Mouse (Mus musculus): ENCODE measurements around the gene Dmrtc2. TPM values are rescaled to one million over a fixed set of nuclear protein-coding genes. Genes with fewer than 3 reads are reported as not detected.
A peak's percentile ranks its signal among the peaks of the same experiment; 100 is the strongest.
"Not testable (repeated sequence)": the region's sequence is repeated elsewhere in the genome, so short reads cannot be mapped to it uniquely, and the experiment has no call there.

The Dmrtc2 gene
- polyA plus RNA-seq (2016; fragmentation: Nextera tagmentation; extraction: Ambion mirVana), result not detected in 2 replicates

DNA sequence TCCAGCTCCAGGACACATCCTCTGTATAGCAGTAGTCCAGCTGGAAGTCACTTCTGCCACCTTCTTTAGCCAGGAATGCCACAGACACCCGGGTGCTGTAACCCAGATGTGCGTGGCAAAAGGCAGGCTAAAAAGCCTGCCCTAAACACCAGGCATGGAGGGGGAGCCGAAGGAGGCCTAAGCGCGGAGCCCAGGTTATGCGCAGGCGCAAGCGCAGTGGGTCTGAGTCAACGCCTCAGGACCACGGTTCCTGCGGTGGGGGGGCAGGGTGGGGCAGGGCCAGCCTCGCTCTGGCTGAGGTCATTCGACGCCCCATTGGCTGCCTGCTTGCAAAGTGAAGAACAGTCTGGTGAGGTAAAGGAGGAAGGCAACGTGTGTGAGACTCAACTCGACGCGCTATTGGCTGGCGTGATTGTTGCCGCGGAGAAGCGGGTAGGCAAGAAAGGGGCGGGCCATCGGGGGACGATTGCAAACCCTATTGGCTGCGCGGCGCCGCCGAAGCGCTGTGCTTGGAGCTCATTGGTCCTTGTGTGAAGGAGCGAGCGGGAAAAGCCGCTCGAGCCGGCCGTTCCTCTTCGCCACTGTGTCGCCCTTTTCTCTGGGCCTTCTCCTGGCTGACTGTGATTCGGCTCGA, at the start of gene Dmrtc2, which contains the start of gene Lypd4:
Gene Dmrtc2 (plus strand): TSS at position 526 of the 634 bp plus-strand sequence.
Gene Lypd4 (minus strand): TSS at position 410 of the 634 bp plus-strand sequence.
- Histone ChIP-seq H3K27ac (no peak within 1 kb of the TSS), H3K4me3 (no peak within 1 kb of the TSS), H3K27me3 (replicated peaks) (peaks cover 83% of the 10 kb centered on the region), H3K9ac (no peak within 1 kb of the TSS), H3K4me1 (no peaks in the 10 kb centered on the region), H3K9me3 (replicated peaks) (no peaks in the 10 kb centered on the region), H3K4me2 (no peak within 1 kb of the TSS), H3K36me3 (no peaks in the 10 kb centered on the region)
- WGBS (ENCODE audit: insufficient replicate concordance), result 44% methylated on average over 41 of the region's 41 CpGs
- peak; percentile 30; the same call in 1 of the 2 replicates for ATAC-seq

DNA sequence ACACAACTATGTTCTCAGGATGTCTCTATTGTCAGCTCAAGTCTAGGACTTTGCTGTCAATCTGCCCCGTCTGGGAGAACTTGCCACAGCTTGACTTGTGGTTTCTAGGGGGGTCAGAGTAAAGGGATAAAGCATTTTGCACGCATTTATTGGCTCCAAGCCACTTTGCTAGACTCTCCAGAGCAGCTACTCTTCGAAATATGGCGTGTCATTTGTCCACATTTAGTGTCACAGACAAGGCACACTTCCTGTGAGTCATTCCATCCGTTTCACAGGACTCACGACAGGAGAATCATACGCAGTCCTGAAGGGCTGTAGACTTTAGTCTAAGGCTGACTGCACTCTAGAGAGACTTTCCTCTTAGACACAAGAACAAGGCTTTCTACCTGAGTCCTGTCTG, 45.4 kb upstream of the Dmrtc2 start:
- no peak for ATAC-seq
- Histone ChIP-seq H3K27me3 (replicated peaks) (no peaks in the 10 kb centered on the region; the same call in 1 of the 2 replicates), H3K9ac (no peak overlapping the region), H3K4me3 (no peak overlapping the region), H3K9me3 (replicated peaks) (no peaks in the 10 kb centered on the region), H3K27ac (no peak overlapping the region), H3K4me1 (no peaks in the 10 kb centered on the region), H3K36me3 (no peaks in the 10 kb centered on the region), H3K4me2 (no peak overlapping the region)
- WGBS (ENCODE audit: insufficient replicate concordance), result 26% methylated on average over 7 of the region's 7 CpGs

DNA sequence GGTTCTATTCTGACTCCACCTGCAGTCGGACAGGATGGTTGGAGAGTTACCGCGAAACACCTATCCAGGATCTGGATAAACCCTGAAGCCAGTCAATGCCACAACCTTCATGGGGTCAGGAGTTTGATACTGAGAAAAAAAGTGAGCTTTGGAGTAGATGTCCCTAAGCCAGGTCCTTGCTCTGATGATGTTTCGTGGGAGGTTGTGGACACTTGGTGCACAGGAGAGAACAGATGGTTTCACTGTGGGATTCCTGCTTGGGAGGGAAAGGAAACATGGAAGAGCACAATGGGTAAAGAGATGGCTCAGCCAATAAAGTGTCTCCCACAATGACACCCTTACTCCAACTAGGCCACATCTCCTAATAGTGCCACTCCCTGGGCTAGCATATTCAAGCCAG, 42.7 kb upstream of the Dmrtc2 start:
- ATAC-seq, result no peak
- no peaks in the 10 kb centered on the region; the same call in 1 of the 2 replicates for H3K27me3 ChIP-seq (replicated peaks)
- no peak overlapping the region for H3K9ac ChIP-seq
- 79% methylated on average over 4 of the region's 4 CpGs for WGBS (ENCODE audit: insufficient replicate concordance)
- H3K36me3 ChIP-seq, result no peaks in the 10 kb centered on the region
- no peaks in the 10 kb centered on the region for H3K9me3 ChIP-seq (replicated peaks)
- H3K4me3 ChIP-seq, result no peak overlapping the region
- H3K27ac ChIP-seq, result no peak overlapping the region
- H3K4me1 ChIP-seq, result no peaks in the 10 kb centered on the region
- no peak overlapping the region for H3K4me2 ChIP-seq

DNA sequence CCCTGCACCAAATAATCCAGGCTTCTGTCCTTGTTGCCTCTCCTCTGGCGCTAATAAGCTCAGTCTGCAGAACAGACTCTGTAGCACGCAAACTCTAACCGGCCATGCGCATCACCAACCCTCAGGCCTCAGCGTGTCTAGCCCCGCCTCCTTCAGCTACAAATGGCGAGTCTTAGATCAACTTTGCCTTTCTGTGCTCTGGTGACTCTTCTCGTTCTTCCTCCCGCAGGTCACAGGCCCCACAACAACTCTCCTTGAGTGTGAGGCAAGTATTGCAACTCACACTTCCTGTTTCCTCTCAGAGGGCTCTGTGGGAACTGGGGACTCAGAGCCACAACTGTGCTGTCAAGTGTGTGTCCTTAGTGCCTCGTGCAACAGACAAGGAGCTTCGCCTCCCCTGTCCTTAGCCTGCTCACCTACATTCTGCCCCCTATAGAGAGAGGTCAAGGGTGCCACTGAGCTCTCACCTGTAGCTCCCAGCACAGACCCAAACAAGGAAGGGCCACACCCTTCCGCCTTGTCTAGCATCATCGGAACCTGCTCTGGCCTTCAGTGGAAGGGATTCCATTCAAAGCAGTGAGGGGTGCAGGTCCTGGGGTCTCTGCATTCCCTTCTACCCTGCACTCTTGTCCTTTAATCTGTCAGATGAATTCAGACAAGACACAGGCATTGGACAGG, 31.0 kb upstream of the Dmrtc2 start:
- not testable (repeated sequence) for H3K9me3 ChIP-seq (replicated peaks); H3K36me3 ChIP-seq; H3K9ac ChIP-seq; H3K4me1 ChIP-seq; H3K4me3 ChIP-seq; H3K27me3 ChIP-seq (replicated peaks); H3K27ac ChIP-seq; H3K4me2 ChIP-seq
- WGBS (ENCODE audit: insufficient replicate concordance), result 44% methylated on average over 13 of the region's 13 CpGs
- peak; percentile 30; the same call in 1 of the 2 replicates for ATAC-seq

DNA sequence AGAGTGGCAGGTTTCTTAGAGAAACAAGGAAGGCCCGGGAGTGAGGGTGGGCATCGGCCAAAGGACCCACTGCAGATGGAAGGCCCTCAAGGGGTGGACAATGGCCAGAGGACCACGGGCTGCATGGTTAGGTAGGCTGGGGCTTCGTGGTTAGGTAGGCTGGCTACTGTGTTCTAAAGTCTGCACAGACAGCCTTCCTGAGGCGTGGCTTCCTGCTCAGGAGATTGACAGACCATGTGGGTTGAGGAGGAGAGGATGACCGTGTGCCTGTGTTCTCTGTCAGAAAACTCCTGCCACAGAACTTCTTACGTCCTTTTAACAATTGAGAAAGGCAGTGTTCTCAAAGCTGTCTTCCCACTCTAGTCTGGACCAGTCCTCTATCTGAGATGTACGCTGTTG, 30.4 kb upstream of the Dmrtc2 start:
- H3K4me3 ChIP-seq, result no peak overlapping the region
- no peak overlapping the region for H3K9ac ChIP-seq
- no peak overlapping the region for H3K27ac ChIP-seq
- 0 out of 2 replicates have a peak, but pooled peaks cover 8% of the 10 kb centered on the region for H3K4me1 ChIP-seq
- H3K27me3 ChIP-seq (replicated peaks), result no peaks in the 10 kb centered on the region; the same call in 1 of the 2 replicates
- 42% methylated on average over 8 of the region's 8 CpGs for WGBS (ENCODE audit: insufficient replicate concordance)
- peak; percentile 21; the same call in 1 of the 2 replicates for ATAC-seq
- H3K4me2 ChIP-seq, result no peak overlapping the region
- H3K9me3 ChIP-seq (replicated peaks), result no peaks in the 10 kb centered on the region
- H3K36me3 ChIP-seq, result no peaks in the 10 kb centered on the region

DNA sequence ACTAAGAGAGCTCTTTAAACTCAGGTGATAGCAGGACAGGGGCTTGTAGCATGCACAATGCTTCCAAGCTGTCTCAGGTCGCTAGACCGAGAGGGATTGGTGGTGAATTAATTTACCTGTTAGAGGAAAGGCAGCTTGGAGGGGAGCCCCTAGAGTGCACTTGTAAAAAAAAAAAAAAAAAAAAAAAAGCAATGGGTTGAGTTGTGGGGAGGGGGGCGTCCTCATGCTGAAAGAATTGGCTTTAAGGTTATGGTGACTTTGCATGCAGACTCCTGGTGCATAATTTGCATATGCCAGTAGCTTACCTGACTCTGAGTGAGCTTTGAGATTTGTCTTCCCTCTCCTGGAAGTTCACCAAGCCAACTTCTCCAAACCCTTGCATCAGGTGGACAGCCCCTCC, 29.5 kb upstream of the Dmrtc2 start:
- H3K9ac ChIP-seq, result no peak overlapping the region
- H3K4me3 ChIP-seq, result no peak overlapping the region
- no peaks in the 10 kb centered on the region; the same call in 1 of the 2 replicates for H3K27me3 ChIP-seq (replicated peaks)
- no peak for ATAC-seq
- no peak overlapping the region for H3K4me2 ChIP-seq
- no peaks in the 10 kb centered on the region for H3K36me3 ChIP-seq
- H3K4me1 ChIP-seq, result peaks cover 11% of the 10 kb centered on the region
- no peaks in the 10 kb centered on the region for H3K9me3 ChIP-seq (replicated peaks)
- H3K27ac ChIP-seq, result no peak overlapping the region
- WGBS (ENCODE audit: insufficient replicate concordance), result 42% methylated on average over 3 of the region's 3 CpGs

DNA sequence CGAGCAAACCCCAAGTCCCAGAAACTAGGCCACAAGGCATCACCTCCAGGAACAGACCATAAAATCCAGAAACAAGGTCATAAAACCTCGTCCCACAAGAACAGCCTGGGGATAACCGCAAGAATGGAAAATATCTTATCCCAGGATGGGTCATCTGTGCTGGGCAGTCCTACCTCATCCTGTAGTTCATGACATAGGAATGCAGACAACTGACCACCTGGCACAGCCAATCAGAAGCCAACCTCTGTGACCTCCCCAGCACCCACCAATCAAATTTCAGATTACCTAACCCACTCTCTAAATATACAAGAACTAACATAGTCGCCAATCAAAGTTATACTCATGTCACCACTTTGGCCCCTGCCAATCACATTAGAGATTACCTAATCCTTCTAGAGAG, 28.8 kb upstream of the Dmrtc2 start:
- H3K9ac ChIP-seq, result no peak overlapping the region
- H3K4me3 ChIP-seq, result no peak overlapping the region
- ATAC-seq, result no peak
- H3K27me3 ChIP-seq (replicated peaks), result no peaks in the 10 kb centered on the region; the same call in 1 of the 2 replicates
- H3K4me2 ChIP-seq, result no peak overlapping the region
- 65% methylated on average over 4 of the region's 4 CpGs for WGBS (ENCODE audit: insufficient replicate concordance)
- H3K27ac ChIP-seq, result no peak overlapping the region
- H3K4me1 ChIP-seq, result peaks cover 18% of the 10 kb centered on the region
- no peaks in the 10 kb centered on the region for H3K9me3 ChIP-seq (replicated peaks)
- H3K36me3 ChIP-seq, result no peaks in the 10 kb centered on the region

DNA sequence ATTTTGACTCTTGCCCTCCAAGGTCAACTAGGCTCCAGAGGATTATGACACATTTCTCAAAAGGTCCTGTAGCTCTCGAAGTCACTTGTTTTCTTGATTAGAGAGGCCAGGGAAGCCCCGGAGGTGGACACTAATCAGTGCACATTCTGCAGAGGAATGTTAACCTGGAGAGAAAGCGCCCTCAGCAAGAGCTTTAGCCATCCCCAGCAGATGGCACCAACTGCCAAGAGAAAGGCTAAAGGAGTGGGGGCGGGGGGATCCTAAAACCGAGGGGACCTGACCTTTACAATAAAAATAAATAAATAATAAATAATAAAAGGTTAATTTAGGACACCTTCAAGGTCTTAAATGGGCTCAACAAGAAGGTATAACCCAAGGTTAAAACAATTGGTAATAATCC, 25.7 kb upstream of the Dmrtc2 start:
- no peak overlapping the region for H3K4me2 ChIP-seq
- no peak overlapping the region for H3K4me3 ChIP-seq
- no peaks in the 10 kb centered on the region for H3K9me3 ChIP-seq (replicated peaks)
- no peak for ATAC-seq
- H3K9ac ChIP-seq, result no peak overlapping the region
- peaks cover 31% of the 10 kb centered on the region for H3K4me1 ChIP-seq
- H3K27me3 ChIP-seq (replicated peaks), result no peaks in the 10 kb centered on the region
- 47% methylated on average over 5 of the region's 5 CpGs for WGBS (ENCODE audit: insufficient replicate concordance)
- H3K36me3 ChIP-seq, result no peaks in the 10 kb centered on the region
- H3K27ac ChIP-seq, result no peak overlapping the region

DNA sequence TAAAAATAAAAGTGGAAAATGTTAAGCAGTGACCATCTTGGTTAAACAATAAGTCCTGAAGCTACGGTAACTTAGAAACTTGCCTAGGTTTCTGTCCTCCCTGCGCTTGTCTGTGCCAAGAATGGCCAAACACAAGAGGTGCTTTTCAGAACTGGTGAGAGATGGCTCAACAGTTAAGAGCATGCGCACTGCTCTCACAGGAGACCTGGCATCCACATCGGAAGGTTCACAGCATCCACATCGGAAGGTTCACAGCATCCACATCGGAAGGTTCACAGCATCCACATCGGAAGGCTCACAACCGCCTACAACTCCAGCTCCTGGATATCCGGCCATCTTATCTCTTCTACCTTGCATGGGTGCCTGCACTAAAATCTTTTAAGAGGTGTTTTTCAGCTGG, 24.7 kb upstream of the Dmrtc2 start:
- Histone ChIP-seq H3K4me2 (no peak overlapping the region), H3K27me3 (replicated peaks) (no peaks in the 10 kb centered on the region), H3K27ac (no peak overlapping the region), H3K9me3 (replicated peaks) (no peaks in the 10 kb centered on the region), H3K4me1 (peaks cover 36% of the 10 kb centered on the region), H3K36me3 (no peaks in the 10 kb centered on the region), H3K9ac (no peak overlapping the region), H3K4me3 (no peak overlapping the region)
- 75% methylated on average over 9 of the region's 9 CpGs for WGBS (ENCODE audit: insufficient replicate concordance)
- no peak for ATAC-seq

DNA sequence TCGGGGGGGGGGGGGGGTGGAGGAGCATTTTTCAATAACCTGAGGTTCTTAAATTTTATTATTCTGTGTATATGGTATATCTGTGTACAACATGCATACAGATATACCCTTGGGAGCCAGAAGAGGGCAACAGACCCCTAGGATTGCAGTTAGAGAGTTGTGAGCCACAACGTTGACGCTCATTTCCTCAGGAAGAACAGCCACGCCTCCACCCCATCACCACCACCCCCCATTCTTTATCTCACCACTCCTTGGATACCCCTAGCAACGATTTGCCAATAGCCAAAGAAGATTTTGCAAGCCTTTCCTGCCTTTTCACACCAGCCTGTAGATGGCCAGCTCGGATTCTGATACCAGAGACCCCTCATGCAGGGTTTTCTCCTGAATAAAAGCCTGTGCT, 24.1 kb upstream of the Dmrtc2 start:
- ATAC-seq, result peak; percentile 77
- Histone ChIP-seq H3K4me1 (peaks cover 41% of the 10 kb centered on the region), H3K9me3 (replicated peaks) (no peaks in the 10 kb centered on the region), H3K4me2 (peak overlapping the region; percentile 43), H3K36me3 (no peaks in the 10 kb centered on the region), H3K9ac (no peak overlapping the region), H3K27me3 (replicated peaks) (no peaks in the 10 kb centered on the region), H3K4me3 (no peak overlapping the region), H3K27ac (peak overlapping the region; percentile 18; the same call in 1 of the 2 replicates)
- WGBS (ENCODE audit: insufficient replicate concordance), result 5% methylated on average over 6 of the region's 6 CpGs

DNA sequence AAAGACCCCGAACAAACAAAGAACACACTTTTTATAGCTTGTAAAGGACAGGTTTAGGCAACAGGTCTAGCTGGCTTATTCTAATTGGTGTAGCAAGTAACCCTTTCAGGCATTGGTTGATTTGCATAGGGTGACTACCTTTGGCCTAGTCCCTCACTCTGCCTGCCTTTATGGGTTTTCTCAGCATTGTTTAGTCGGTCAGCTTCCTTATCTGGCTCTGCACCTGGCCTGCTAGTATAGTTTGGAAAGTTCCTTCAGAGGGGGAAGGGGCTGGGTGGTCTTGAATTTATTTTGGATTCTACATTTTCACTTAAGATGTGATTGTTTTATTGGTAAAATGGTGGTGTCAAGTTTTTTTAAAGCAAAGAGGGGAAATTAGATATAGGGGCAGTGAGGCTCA, 23.3 kb upstream of the Dmrtc2 start:
- not testable (repeated sequence) for ATAC-seq
- peak overlapping the region; percentile 18; the same call in 1 of the 2 replicates for H3K27ac ChIP-seq

DNA sequence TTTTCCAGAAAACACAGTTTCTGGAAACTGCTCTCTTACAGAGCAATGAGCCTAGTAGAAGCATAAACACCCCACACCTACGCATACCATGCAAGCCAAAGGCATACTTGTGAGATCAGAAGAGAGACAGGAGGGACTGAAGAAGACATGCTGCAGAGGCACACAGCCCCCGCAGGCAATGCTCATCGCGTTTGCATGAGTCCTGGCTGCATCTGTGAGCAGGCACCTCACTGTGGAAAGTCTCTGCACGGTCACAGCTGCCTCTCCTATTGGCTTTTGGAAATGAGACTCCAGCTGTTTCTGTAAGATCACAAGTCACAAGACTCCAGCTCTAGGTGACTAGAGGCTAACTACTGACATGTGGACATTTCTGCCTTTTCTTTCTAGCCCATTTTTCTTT, 19.7 kb upstream of the Dmrtc2 start:
- Histone ChIP-seq H3K4me2 (peak overlapping the region; percentile 75), H3K9ac (peak overlapping the region; percentile 76), H3K4me3 (peak overlapping the region; percentile 55), H3K9me3 (replicated peaks) (no peaks in the 10 kb centered on the region), H3K27ac (peak overlapping the region; percentile 99), H3K27me3 (replicated peaks) (no peaks in the 10 kb centered on the region), H3K4me1 (peaks cover 83% of the 10 kb centered on the region), H3K36me3 (no peaks in the 10 kb centered on the region)
- 22% methylated on average over 5 of the region's 5 CpGs for WGBS (ENCODE audit: insufficient replicate concordance)
- ATAC-seq, result no peak

More for the DNA sequence above, 23.3 kb upstream of the Dmrtc2 start:
- not testable (repeated sequence) for H3K4me3 ChIP-seq; H3K36me3 ChIP-seq; H3K9me3 ChIP-seq (replicated peaks); H3K27me3 ChIP-seq (replicated peaks); H3K4me2 ChIP-seq
- peak overlapping the region; percentile 23; the same call in 1 of the 2 replicates for H3K9ac ChIP-seq
- WGBS (ENCODE audit: insufficient replicate concordance), result 23% methylated on average over 2 of the region's 2 CpGs
- peaks cover 50% of the 10 kb centered on the region for H3K4me1 ChIP-seq

Data from liver, embryonic 12.5 days (tissue).